8 mouse cellular contexts compared by ENCODE assay signal in the genomic region with DNA sequence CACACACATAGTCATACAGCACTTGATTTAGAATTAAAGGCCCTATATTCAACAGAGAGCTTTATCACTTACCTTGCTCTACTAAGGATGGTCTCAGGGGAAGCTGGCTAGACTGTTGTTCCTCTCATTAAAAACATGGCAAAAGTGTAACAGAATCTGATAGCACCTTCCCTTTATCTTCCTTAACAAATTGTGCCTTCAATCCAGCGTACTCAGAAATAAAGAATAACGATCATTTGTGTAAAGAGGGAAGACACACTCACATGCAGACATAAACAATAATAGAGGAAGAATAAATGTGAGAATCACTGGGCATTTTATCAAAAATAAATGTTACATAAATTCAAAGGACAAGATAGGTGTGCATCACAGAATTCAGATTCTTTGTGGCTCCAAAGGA. TPM values are rescaled to one million over a fixed set of nuclear protein-coding genes. Genes with fewer than 3 reads are reported as not detected.
DNase-seq lines count a peak whose midpoint lies in the region; ATAC-seq and TF ChIP-seq lines count a peak whose summit lies in the region.

Plxna2 (plus strand) TSS at position 301 of the 400 bp plus-strand sequence.

- H3K36me3 ChIP-seq in kidney, embryonic 16.5 days (ENCODE audit: insufficient read depth, low read length): no peaks in the 10 kb centered on the region
- H3K36me3 ChIP-seq in hindbrain, embryonic 12.5 days: no peaks in the 10 kb centered on the region
- H3K36me3 ChIP-seq in liver, embryonic 15.5 days (replicated peaks): no peaks in the 10 kb centered on the region

- no peak for DNase-seq in kidney, adult 18-20 months
- no peak for DNase-seq in B cell, adult 2 months
- no peak for DNase-seq in spleen, postnatal 4 days (ENCODE audit: low spot score in 2 of 2)
- no peak for DNase-seq in right cerebral cortex, adult 2 months (ENCODE audit: low spot score in 2 of 2)

- H3K9me3 ChIP-seq in kidney, embryonic 16.5 days (ENCODE audit: low read length): no peaks in the 10 kb centered on the region
- no peaks in the 10 kb centered on the region for H3K9me3 ChIP-seq in hindbrain, embryonic 12.5 days (replicated peaks)
- H3K9me3 ChIP-seq in liver, embryonic 15.5 days (replicated peaks): no peaks in the 10 kb centered on the region

- no peak within 1 kb of the TSS for H3K27ac ChIP-seq in kidney, embryonic 16.5 days (ENCODE audit: low read length)
- H3K27ac ChIP-seq in embryonic fibroblast, embryonic 13.5 days (ENCODE audit: insufficient read depth, low read length): no peak within 1 kb of the TSS
- peak within 1 kb of the TSS; percentile 94 for H3K27ac ChIP-seq in hindbrain, embryonic 12.5 days
- H3K27ac ChIP-seq in liver, embryonic 15.5 days (replicated peaks): no peak within 1 kb of the TSS

- H3K4me2 ChIP-seq in kidney, embryonic 16.5 days (replicated peaks; ENCODE audit: low read depth, low read length): peak within 1 kb of the TSS; percentile 93
- H3K4me2 ChIP-seq in hindbrain, embryonic 12.5 days (replicated peaks): peak within 1 kb of the TSS; percentile 70
- H3K4me2 ChIP-seq in liver, embryonic 15.5 days: peak within 1 kb of the TSS; percentile 94

- no peak for TF ChIP-seq POLR2A in embryonic fibroblast, embryonic 13.5 days (IDR thresholded peaks at IDR 0.05; ENCODE audit: low read depth, low read length)

- WGBS in kidney, embryonic 16.5 days: 94% methylated on average over 2 of the region's 2 CpGs
- 96% methylated on average over 2 of the region's 2 CpGs for WGBS in hindbrain, embryonic 12.5 days
- WGBS in liver, embryonic 15.5 days (ENCODE audit: insufficient replicate concordance): 77% methylated on average over 2 of the region's 2 CpGs

- no peak for ATAC-seq in kidney, embryonic 16.5 days (ENCODE audit: low FRiP score, low TSS enrichment)
- no peak for ATAC-seq in hindbrain, embryonic 12.5 days (ENCODE audit: low FRiP score)
- no peak for ATAC-seq in liver, embryonic 15.5 days (ENCODE audit: insufficient read depth)

- H3K9ac ChIP-seq in kidney, embryonic 16.5 days (replicated peaks; ENCODE audit: low read length): peak within 1 kb of the TSS; percentile 66; the same call in 1 of the 2 replicates
- no peak within 1 kb of the TSS for H3K9ac ChIP-seq in hindbrain, embryonic 12.5 days
- H3K9ac ChIP-seq in liver, embryonic 15.5 days: peak within 1 kb of the TSS; percentile 63; the same call in 1 of the 2 replicates

- peaks cover 24% of the 10 kb centered on the region for H3K4me1 ChIP-seq in kidney, embryonic 16.5 days (ENCODE audit: insufficient read depth, low read length)
- 0 out of 2 replicates have a peak, but pooled peaks cover 2% of the 10 kb centered on the region for H3K4me1 ChIP-seq in embryonic fibroblast, embryonic 13.5 days (ENCODE audit: control insufficient read depth, insufficient read depth, low read length)
- peaks cover 35% of the 10 kb centered on the region for H3K4me1 ChIP-seq in hindbrain, embryonic 12.5 days
- H3K4me1 ChIP-seq in liver, embryonic 15.5 days (replicated peaks): peaks cover 59% of the 10 kb centered on the region

- no peak for TF ChIP-seq CTCF in embryonic fibroblast, embryonic 13.5 days (IDR thresholded peaks at IDR 0.05; ENCODE audit: borderline replicate concordance, insufficient read depth, low read length)

- peak within 1 kb of the TSS; percentile 55 for H3K4me3 ChIP-seq in kidney, embryonic 16.5 days (ENCODE audit: low read length)
- H3K4me3 ChIP-seq in embryonic fibroblast, embryonic 13.5 days (ENCODE audit: insufficient read depth, low read length): peak within 1 kb of the TSS; percentile 39
- peak within 1 kb of the TSS; percentile 90 for H3K4me3 ChIP-seq in hindbrain, embryonic 12.5 days
- peak within 1 kb of the TSS; percentile 70 for H3K4me3 ChIP-seq in liver, embryonic 15.5 days (replicated peaks)

- H3K27me3 ChIP-seq in kidney, embryonic 16.5 days (ENCODE audit: insufficient read depth, low read length): peaks cover 2% of the 10 kb centered on the region; the same call in 1 of the 2 replicates
- no peaks in the 10 kb centered on the region for H3K27me3 ChIP-seq in hindbrain, embryonic 12.5 days
- H3K27me3 ChIP-seq in liver, embryonic 15.5 days: peaks cover 22% of the 10 kb centered on the region

RNA-seq across cellular contexts. Expression of gene Plxna2, which starts in this region (rescaled TPM):
- polyA plus RNA-seq in kidney, embryonic 16.5 days (2015; fragmentation: Nextera tagmentation; extraction: Ambion mirVana): 6.0 and 6.7 TPM in 2 replicates
- polyA plus RNA-seq in embryonic fibroblast, embryonic 13.5 days (2011; ENCODE audit: insufficient read length, low read depth, missing spikeins): 6.8 and 12.9 TPM in 2 replicates
- 27.9 and 32.3 TPM in 2 replicates for polyA plus RNA-seq in hindbrain, embryonic 12.5 days (2016; fragmentation: Nextera tagmentation; extraction: Ambion mirVana)
- 1.6 and 2.1 TPM in 2 replicates for polyA plus RNA-seq in liver, embryonic 15.5 days (2015; fragmentation: Nextera tagmentation; extraction: Ambion mirVana)

Comparison
In these comparisons a context has a peak if more than half of its experiments do, and no peak if none do; other contexts are left out.
1. H3K4me3 ChIP-seq: peak in every context shown above with its lines; median percentile 90 in hindbrain, embryonic 12.5 days; 70 in liver, embryonic 15.5 days; 55 in kidney, embryonic 16.5 days; 39 in embryonic fibroblast, embryonic 13.5 days.